Mouse (Mus musculus): ENCODE measurements around the gene Gm7358.
"Not testable (repeated sequence)": the region's sequence is repeated elsewhere in the genome, so short reads cannot be mapped to it uniquely, and the experiment has no call there.

The Gm7358 gene

GRCm38 (mm10) chr17:14059431-14059830 is at the start of gene Gm7358:
Gm7358 (minus strand) TSS chr17:14059531.
- DNase-seq (ENCODE audit: low spot score in 2 of 2): not testable (repeated sequence)

GRCm38 (mm10) chr17:14103018-14103417 is 43.7 kb upstream of the Gm7358 start:
- DNase-seq (ENCODE audit: low spot score in 2 of 2): not testable (repeated sequence)

- DNase-seq (ENCODE audit: low spot score in 2 of 2): peak; percentile 44
Measured at GRCm38 (mm10) chr17:14101446-14101980, 42.2 kb upstream of the Gm7358 start.

- not testable (repeated sequence) for DNase-seq (ENCODE audit: low spot score in 2 of 2)
Measured at GRCm38 (mm10) chr17:14099886-14100285, 40.6 kb upstream of the Gm7358 start.

- DNase-seq (ENCODE audit: low spot score in 2 of 2): not testable (repeated sequence)
Measured at GRCm38 (mm10) chr17:14094165-14094564, 34.8 kb upstream of the Gm7358 start.

GRCm38 (mm10) chr17:14086629-14087028 is 27.3 kb upstream of the Gm7358 start:
- DNase-seq (ENCODE audit: low spot score in 2 of 2): not testable (repeated sequence)

GRCm38 (mm10) chr17:14041880-14042279 is 17.5 kb downstream of the Gm7358 start:
- DNase-seq (ENCODE audit: low spot score in 2 of 2): not testable (repeated sequence)

- DNase-seq (ENCODE audit: low spot score in 2 of 2): not testable (repeated sequence)
Measured at GRCm38 (mm10) chr17:14037012-14037411, 22.3 kb downstream of the Gm7358 start.

GRCm38 (mm10) chr17:14036113-14036512 is 23.2 kb downstream of the Gm7358 start:
- DNase-seq (ENCODE audit: low spot score in 2 of 2): not testable (repeated sequence)

All from right cerebral cortex, adult 2 months (tissue).